Mouse (Mus musculus): Measurements from ENCODE around the gene Pcyt1b. TPM values are rescaled to one million over a fixed set of nuclear protein-coding genes. Genes with fewer than 3 reads are reported as not detected.

Gene Pcyt1b
- polyA plus RNA-seq, 1 experiment: 0.78 TPM

DNA sequence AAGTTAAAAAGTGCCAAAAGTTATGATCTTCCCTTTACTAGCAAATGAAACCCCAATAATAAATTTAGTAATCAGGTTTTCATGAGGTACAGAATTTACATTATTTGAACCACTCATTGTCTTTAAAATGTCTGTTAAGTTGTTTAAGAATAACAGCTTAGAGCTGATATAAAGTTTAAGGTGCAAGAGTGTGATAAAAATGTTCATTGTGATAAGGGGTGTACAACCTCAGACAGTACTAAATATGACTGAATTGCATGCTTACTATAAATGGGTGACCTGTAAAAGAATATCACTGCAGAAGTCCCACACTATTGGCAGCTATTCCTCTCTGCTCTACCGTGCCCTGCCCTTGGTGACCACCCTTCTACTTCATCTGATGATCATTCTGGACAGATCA lies 134.9 kb downstream of the Pcyt1b start:
- WGBS: 68% methylated on average over 1 of the region's 1 CpGs
- no peaks in the 10 kb centered on the region for H3K4me1 ChIP-seq (ENCODE audit: control insufficient read depth, insufficient read depth, low read length)
- DNase-seq: no peak
- H3K4me3 ChIP-seq (replicated peaks; ENCODE audit: extremely low read depth, low read depth, low read length): no peak overlapping the region
- TF ChIP-seq POLR2A (IDR thresholded peaks at IDR 0.05; ENCODE audit: borderline replicate concordance, extremely low read depth, low read depth, low read length) (no peak), CTCF (IDR thresholded peaks at IDR 0.05; ENCODE audit: insufficient read depth, low read length) (no peak)

DNA sequence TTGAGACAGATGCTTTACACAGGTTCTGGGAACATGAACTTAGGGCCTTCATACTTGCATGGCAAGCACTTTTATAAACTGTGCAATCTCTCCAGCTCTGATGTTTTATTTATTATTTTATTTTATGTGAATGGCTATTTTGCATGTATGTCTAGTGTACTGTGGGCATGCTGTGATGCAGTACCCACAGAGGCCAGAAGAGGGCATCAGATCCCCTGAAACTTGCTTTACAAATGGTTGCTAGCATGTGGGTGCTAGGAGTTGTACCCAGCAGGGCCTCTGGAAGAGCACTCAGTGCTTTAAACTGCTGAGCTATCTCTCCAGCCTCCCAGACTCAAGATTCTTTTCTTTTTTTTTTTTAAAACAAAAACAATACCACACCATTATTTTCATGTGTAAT lies 138.5 kb downstream of the Pcyt1b start:
- TF ChIP-seq CTCF (IDR thresholded peaks at IDR 0.05; ENCODE audit: insufficient read depth, low read length): peak; percentile 46
- TF ChIP-seq POLR2A (IDR thresholded peaks at IDR 0.05; ENCODE audit: borderline replicate concordance, extremely low read depth, low read depth, low read length): no peak
- DNase-seq: peak; percentile 36
- no peaks in the 10 kb centered on the region for H3K4me1 ChIP-seq (ENCODE audit: control insufficient read depth, insufficient read depth, low read length)
- no peak overlapping the region for H3K4me3 ChIP-seq (replicated peaks; ENCODE audit: extremely low read depth, low read depth, low read length)

Other genes starting within 250 kb of the Pcyt1b start
- 0.27 and 0.53 TPM in 2 replicates for gene Pola1, start 22.7 kb upstream of the Pcyt1b start, polyA plus RNA-seq (2012; rRNA removed)
- gene Pdk3, start 177.3 kb downstream of the Pcyt1b start, polyA plus RNA-seq (2012; rRNA removed): 12.9 and 15.2 TPM in 2 replicates